Mouse (Mus musculus): ENCODE measurements around the gene Cd200r1.
"Not testable (repeated sequence)": the region's sequence is repeated elsewhere in the genome, so short reads cannot be mapped to it uniquely, and the experiment has no call there.

Cd200r1 gene

GRCm38 (mm10) chr16:44766320-44766892 lies 870 bp downstream of the Cd200r1 start:
- no peak for DNase-seq (ENCODE audit: low read depth, low spot score)

- DNase-seq (ENCODE audit: low read depth, low spot score): no peak
These were observed 2.0 kb downstream of the Cd200r1 start for GRCm38 (mm10) chr16:44767506-44767905.

DNA sequence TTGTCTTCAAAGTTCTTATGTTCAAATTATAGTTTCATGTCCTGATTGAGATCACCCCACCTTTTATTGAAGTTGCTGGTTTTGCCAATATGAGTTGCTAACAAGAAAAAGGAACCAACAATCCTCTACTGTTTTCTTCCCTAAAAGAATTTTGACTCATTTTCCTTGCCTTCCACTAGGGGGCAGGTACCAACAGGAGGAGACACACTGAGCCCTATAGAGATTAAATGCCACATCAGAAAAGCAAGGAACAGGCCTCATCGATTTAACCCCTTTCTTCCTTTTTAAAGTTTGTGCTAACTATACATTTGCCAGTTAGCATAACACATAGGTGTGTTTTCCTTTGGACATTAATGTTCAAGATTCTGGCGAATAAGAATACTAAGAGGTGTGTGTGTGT lies 2.4 kb downstream of the Cd200r1 start:
- peak; percentile 19 for DNase-seq (ENCODE audit: low read depth, low spot score)

GRCm38 (mm10) chr16:44772577-44772976 lies 7.0 kb downstream of the Cd200r1 start:
- no peak for DNase-seq (ENCODE audit: low read depth, low spot score)

GRCm38 (mm10) chr16:44773673-44774072 lies 8.1 kb downstream of the Cd200r1 start:
- DNase-seq (ENCODE audit: low read depth, low spot score): no peak

DNA sequence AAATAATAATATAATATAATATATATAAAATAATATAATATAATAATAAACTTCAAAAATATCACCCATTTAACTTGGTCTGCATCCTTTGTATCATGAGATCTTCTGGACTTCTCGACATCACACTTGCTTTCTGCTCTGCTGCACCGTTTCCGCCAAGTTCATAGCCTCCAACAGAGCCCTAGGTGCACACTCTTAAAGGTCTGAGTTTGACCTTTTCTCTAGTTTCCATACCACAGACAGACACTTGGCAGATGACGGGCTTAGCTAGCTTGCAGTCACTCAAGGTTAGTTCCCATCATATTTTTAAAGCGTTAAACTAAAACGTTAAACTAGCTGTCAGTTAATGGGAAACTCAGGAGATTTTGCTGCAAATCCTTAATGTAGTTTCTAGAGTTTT lies 8.7 kb downstream of the Cd200r1 start:
- no peak for DNase-seq (ENCODE audit: low read depth, low spot score)

DNA sequence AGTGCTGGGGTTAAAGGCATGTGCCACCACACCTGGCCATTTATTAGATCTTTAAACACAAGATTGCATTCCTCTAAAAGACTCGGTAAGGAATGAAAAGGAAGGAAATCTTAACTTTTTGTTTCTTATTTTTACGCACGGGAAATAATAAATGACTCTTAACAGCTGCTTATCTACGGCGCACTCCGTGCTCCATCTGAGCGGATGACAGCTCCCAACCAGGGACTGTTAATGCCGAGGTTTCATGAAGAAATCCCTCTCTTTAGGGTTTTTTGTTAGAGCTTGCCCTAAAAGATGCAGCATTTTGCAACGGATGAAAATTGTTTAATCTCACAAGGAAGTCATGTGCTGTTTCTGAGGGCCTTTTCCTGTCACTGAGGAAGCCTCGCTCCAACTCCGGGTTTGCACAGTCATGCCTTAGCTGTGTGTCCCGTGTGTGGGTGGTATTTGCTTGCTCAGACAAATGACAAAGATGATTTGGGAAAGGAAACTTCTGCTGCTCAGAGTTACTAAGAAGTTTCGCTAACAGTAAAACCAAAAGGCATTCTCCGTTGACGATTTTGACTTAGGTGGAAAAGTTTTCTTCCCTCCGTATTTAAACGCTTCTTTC lies 13.1 kb downstream of the Cd200r1 start:
- no peak for DNase-seq (ENCODE audit: low read depth, low spot score)

GRCm38 (mm10) chr16:44779494-44779893 lies 14.0 kb downstream of the Cd200r1 start:
- DNase-seq (ENCODE audit: low read depth, low spot score): no peak

DNA sequence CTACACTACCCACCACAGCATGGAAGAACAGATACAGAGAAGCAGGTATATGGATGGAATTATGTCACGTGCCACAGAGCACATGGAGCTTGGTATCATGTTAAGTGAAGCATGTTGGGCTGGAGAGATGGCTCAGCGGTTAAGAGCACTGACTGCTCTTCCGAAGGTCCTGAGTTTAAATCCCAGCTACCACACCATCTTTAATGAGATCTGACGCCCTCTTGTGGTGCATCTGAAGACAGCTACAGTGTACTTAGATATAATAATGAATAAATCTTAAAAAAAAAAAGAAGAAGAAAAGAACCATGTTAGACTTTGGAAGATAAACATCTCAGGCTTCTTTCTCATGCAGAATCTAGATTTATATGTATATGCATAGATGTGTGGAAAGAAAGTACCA lies 15.2 kb downstream of the Cd200r1 start:
- no peak for DNase-seq (ENCODE audit: low read depth, low spot score)

DNA sequence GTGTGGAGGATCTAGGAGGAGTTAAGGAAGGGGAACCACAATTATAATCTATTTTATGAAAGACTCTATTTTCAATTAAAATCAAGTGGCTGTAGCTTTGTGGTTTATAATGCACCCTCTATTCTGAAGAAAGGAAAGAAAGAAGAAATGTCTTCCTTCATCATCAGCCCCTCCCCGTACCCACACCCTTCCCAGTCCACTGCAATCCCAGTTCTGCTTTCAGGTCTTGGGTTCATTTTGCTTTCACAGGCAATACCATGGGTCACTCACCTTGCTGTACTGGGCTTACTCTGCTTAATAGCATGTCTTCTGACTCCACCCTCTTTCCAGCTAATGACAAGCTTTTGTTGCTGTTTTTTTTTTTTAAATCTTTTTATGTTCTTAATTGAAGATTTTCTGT lies 21.4 kb downstream of the Cd200r1 start:
- no peak for DNase-seq (ENCODE audit: low read depth, low spot score)

DNA sequence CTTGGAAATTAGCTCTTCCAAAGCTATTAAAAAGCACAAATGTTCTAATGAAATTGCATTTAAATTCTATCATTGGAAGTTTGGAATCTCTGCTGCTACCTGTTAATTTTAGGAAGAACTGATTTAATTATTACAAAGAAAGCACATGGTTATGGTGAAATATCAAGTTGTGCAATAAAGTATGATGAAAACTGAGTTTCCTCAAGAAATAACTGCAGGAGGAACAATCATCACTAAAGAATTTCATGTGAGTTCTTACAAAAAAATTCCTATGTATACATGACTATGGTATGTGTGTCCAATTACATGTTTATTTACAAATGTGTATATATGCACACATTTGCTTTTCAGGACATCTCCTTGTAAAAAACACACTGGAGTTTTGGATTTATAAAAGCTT lies 28.9 kb downstream of the Cd200r1 start:
- DNase-seq (ENCODE audit: low read depth, low spot score): no peak

DNA sequence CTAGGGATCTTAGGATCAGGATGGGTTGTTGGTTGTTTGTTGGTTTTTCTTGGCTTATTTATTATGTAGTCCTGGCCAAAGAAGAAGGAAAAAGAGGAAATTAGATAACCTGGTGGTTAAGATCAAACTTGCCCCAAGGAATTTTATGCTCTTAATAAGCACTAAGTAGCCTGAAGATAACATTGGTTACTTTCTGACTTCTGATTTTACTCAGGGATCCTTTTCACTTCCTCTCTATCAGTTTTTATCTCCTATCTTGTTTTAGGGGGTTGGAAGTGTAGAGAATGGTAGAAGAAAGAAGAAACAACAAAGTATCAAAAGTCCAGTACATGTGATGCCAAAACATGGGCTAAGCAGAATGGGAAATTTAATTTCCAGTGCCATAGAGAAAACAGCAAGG lies 40.4 kb downstream of the Cd200r1 start:
- no peak for DNase-seq (ENCODE audit: low read depth, low spot score)

DNA sequence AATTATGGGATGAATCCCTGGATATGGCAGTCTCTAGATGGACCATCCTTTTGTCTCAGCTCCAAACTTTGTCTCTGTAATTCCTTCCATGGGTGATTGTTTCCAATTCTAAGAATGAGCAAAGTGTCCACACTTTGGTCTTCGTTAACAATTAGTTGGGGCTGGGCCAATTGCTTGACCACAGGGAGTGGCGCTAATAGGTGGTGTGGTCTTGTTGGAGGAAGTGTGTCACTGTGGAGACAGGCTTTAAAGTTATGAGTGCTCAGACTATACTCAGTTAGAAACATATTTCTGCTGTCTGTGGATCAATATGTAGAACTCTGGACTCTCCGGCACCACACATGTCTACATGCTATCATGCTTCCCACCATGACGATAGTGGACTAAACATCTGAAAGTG lies 44.7 kb downstream of the Cd200r1 start:
- DNase-seq (ENCODE audit: low read depth, low spot score): not testable (repeated sequence)

- DNase-seq (ENCODE audit: low read depth, low spot score): no peak
These were observed 46.0 kb downstream of the Cd200r1 start, which contains the start of gene Cd200r4 for GRCm38 (mm10) chr16:44811544-44811943. Cd200r4 (plus strand) TSS chr16:44811733.

GRCm38 (mm10) chr16:44812468-44813065 lies 47.0 kb downstream of the Cd200r1 start:
- DNase-seq (ENCODE audit: low read depth, low spot score): no peak

DNA sequence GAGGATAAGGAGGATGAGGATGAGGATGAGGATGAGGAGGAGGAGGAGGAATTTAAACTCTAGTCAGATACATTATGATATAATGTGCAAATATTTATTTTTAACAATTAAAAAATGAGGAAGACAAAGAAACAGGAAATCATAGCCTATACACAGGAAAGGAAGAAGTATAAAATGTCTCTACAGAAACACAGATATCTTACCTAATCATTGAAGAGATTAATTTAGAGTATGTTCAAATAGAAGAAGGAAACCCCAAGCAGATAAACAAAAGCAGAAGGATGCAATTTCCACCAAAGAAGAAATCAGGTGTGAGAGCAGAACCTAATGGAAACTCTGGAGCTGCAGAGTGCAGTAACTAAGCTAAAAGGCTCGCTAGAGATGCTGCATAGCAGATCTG lies 52.5 kb downstream of the Cd200r1 start:
- no peak for DNase-seq (ENCODE audit: low read depth, low spot score)

- no peak for DNase-seq (ENCODE audit: low read depth, low spot score)
These were observed 55.0 kb downstream of the Cd200r1 start for GRCm38 (mm10) chr16:44820545-44820944.

- no peak for DNase-seq (ENCODE audit: low read depth, low spot score)
These were observed 66.8 kb downstream of the Cd200r1 start for GRCm38 (mm10) chr16:44832286-44832685.

DNA sequence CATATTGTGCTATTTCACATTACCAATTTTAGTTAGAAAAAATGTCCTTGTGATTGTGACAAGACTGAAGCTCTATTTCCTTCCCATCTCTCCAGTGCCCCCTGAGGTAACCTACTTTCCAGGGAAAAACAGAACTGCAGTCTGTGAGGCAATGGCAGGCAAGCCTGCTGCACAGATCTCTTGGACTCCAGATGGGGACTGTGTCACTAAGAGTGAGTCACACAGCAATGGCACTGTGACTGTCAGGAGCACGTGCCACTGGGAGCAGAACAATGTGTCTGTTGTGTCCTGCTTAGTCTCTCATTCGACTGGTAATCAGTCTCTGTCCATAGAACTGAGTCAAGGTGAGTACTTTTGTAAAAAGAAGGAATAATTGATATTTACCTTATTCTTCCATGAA lies 67.7 kb downstream of the Cd200r1 start:
- not testable (repeated sequence) for DNase-seq (ENCODE audit: low read depth, low spot score)

All from forelimb bud, embryonic 11.5 days (tissue).